Mouse (Mus musculus): ENCODE results near the gene Enpp4. TPM values are rescaled to one million over a fixed set of nuclear protein-coding genes. Genes with fewer than 3 reads are reported as not detected.

Gene Enpp4
- 0.70 and 1.5 TPM in 2 replicates for polyA plus RNA-seq (2012; rRNA removed)

DNA sequence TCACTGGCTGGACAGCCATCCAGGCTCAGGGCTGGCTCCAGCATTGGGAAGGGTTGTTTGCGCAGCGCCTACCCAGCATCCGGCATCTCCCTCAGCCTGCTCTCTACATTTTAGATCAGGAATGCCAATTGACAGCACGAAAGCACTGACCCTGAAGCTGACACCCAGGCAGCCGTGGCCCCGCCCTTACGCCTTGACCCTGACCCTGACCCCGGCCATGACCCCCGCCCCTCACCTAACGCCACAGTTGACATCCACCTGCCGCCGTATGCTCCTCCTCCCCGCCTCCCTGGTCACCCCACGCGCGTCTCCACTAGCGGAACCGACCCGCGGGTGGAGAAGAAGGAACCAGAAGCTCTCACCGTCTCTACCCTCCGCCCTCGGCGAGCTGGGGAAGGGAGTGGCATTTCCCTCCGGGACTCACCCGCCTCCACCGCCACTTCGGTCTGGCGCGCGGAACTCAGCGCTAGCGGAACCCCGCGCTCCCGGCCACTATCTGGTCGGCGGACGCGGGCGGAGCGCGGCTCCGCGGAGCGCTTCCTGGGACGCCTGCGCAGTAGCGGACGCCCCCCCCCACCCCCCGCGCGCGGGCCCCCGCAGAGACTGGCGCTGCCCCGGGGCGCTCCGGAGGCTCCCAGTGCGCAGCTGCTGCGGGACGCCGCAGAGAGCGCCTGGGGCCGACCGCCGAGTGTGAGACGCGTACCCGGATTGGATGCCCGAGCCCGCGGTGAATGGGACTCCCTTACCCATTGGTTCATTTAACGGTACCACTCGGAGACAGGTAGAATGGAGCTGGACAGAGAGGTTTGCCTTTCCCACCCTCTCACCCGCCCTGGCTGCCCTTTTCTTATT is at the start of gene Enpp4:
Gene Enpp4 (minus strand): TSS at position 523 of the 852 bp plus-strand sequence.
- 1% methylated on average over 76 of the region's 76 CpGs for WGBS
- Histone ChIP-seq H3K27ac (ENCODE audit: insufficient read depth, low read depth, low read length) (peak within 1 kb of the TSS; percentile 32; the same call in 1 of the 2 replicates), H3K4me1 (ENCODE audit: control insufficient read depth, insufficient read depth, insufficient read length, low read length) (no peaks in the 10 kb centered on the region), H3K27me3 (ENCODE audit: control insufficient read depth, insufficient read depth, low read length) (no peaks in the 10 kb centered on the region), H3K36me3 (ENCODE audit: control insufficient read depth, insufficient read depth, low read length) (no peaks in the 10 kb centered on the region), H3K4me3 (ENCODE audit: low read depth, low read length) (peak within 1 kb of the TSS; percentile 80)
- peak; percentile 17; the same call in 1 of the 2 replicates for TF ChIP-seq POLR2A (IDR thresholded peaks at IDR 0.05; ENCODE audit: low read depth, low read length)
- TF ChIP-seq CTCF (IDR thresholded peaks at IDR 0.05; ENCODE audit: extremely low read depth, insufficient read length, insufficient replicate concordance, low read depth, low read length), result no peak

DNA sequence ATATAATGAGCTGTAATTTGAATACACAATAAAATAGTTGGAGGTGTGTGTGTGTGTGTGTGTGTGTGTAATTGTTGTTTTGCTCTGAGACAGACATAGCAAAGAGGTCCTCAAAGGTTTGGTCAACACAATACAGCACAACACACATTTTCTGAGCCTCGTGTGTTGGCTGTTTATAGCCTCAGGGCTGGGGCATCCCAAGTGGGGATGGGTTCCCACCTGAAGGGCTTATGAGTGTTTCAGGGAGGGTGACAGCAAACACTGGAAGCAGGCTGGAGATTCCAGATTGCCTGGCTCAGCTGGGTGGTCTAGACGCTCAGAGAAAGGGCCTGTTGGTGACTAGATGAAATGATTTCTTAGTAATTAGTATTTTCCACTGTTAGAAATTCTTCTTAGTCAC is 49.6 kb upstream of the Enpp4 start:
- TF ChIP-seq POLR2A (IDR thresholded peaks at IDR 0.05; ENCODE audit: low read depth, low read length) (no peak), CTCF (IDR thresholded peaks at IDR 0.05; ENCODE audit: extremely low read depth, insufficient read length, insufficient replicate concordance, low read depth, low read length) (no peak)
- Histone ChIP-seq H3K4me1 (ENCODE audit: control insufficient read depth, insufficient read depth, insufficient read length, low read length) (peaks cover 10% of the 10 kb centered on the region), H3K27ac (ENCODE audit: insufficient read depth, low read depth, low read length) (peak overlapping the region; percentile 12), H3K27me3 (ENCODE audit: control insufficient read depth, insufficient read depth, low read length) (no peaks in the 10 kb centered on the region), H3K36me3 (ENCODE audit: control insufficient read depth, insufficient read depth, low read length) (peaks cover 13% of the 10 kb centered on the region), H3K4me3 (ENCODE audit: low read depth, low read length) (no peak overlapping the region)
- WGBS, result 81% methylated on average over 2 of the region's 2 CpGs

DNA sequence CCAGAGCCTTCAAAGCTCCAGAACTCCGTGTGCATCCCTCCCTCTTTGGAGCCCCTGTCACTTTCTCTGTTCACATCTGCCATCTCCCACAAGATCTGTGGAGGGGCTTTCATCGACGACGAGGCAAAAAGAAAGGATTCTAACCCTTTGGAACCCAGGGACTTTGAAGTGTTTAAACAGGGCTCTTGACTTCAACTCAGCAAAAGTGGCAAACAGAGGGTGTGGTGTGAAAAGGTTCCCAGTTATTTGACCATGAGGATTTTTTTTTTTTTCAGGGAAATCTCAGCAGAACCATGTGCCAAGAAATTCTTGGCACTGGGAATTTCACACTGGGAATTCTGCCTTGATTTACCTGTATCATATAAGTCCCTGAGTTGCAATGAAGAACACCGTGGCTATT is 48.3 kb upstream of the Enpp4 start:
- 60% methylated on average over 5 of the region's 5 CpGs for WGBS
- Histone ChIP-seq H3K27me3 (ENCODE audit: control insufficient read depth, insufficient read depth, low read length) (no peaks in the 10 kb centered on the region), H3K4me1 (ENCODE audit: control insufficient read depth, insufficient read depth, insufficient read length, low read length) (peaks cover 18% of the 10 kb centered on the region), H3K36me3 (ENCODE audit: control insufficient read depth, insufficient read depth, low read length) (peaks cover 12% of the 10 kb centered on the region; the same call in 1 of the 2 replicates), H3K27ac (ENCODE audit: insufficient read depth, low read depth, low read length) (no peak overlapping the region), H3K4me3 (ENCODE audit: low read depth, low read length) (no peak overlapping the region)
- TF ChIP-seq CTCF (IDR thresholded peaks at IDR 0.05; ENCODE audit: extremely low read depth, insufficient read length, insufficient replicate concordance, low read depth, low read length) (no peak), POLR2A (IDR thresholded peaks at IDR 0.05; ENCODE audit: low read depth, low read length) (no peak)

DNA sequence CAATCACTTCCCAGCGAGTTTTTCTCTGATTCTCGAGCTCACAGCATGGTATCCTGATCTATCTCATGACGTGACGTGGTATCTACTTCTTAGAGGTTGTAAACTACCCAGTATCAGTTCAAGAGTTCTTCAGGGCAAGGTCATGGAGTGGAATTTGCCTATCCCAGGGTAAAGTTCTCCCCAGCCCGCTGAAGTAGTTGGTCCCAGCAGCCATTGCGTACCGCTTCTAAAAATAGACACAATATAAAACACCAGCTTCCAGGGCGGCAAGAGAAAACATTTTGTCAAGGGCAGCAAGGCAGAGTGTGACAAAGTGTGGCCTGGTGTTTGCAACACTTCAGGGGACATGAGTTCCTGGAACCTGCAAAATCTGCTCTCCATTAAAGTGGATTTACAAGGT is 46.3 kb upstream of the Enpp4 start:
- no peaks in the 10 kb centered on the region for H3K27me3 ChIP-seq (ENCODE audit: control insufficient read depth, insufficient read depth, low read length)
- WGBS, result 40% methylated on average over 8 of the region's 8 CpGs
- H3K36me3 ChIP-seq (ENCODE audit: control insufficient read depth, insufficient read depth, low read length), result peaks cover 12% of the 10 kb centered on the region; the same call in 1 of the 2 replicates
- TF ChIP-seq POLR2A (IDR thresholded peaks at IDR 0.05; ENCODE audit: low read depth, low read length) (no peak), CTCF (IDR thresholded peaks at IDR 0.05; ENCODE audit: extremely low read depth, insufficient read length, insufficient replicate concordance, low read depth, low read length) (no peak)
- peaks cover 26% of the 10 kb centered on the region for H3K4me1 ChIP-seq (ENCODE audit: control insufficient read depth, insufficient read depth, insufficient read length, low read length)
- H3K4me3 ChIP-seq (ENCODE audit: low read depth, low read length), result no peak overlapping the region; the same call in 1 of the 2 replicates
- H3K27ac ChIP-seq (ENCODE audit: insufficient read depth, low read depth, low read length), result peak overlapping the region; percentile 71

DNA sequence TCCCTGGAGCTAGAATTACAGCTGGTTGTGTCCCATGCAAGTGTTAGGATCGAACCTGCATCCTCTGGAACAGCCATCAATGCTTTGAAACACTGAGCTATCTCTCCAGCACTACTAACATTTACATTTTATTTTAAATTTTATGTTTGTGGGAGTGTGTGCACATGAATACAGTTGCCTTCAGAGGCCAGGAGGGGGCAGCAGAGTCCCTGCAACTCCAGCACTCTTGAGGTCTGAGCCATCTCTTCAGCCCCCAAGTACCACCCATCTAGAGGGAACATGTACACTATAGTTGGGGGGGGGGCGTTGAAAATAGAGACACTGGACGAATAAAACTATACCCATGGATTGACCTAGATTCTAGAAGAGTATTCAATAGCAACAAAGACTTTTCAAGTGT is 45.5 kb upstream of the Enpp4 start:
- H3K36me3 ChIP-seq (ENCODE audit: control insufficient read depth, insufficient read depth, low read length), result peaks cover 13% of the 10 kb centered on the region; the same call in 1 of the 2 replicates

DNA sequence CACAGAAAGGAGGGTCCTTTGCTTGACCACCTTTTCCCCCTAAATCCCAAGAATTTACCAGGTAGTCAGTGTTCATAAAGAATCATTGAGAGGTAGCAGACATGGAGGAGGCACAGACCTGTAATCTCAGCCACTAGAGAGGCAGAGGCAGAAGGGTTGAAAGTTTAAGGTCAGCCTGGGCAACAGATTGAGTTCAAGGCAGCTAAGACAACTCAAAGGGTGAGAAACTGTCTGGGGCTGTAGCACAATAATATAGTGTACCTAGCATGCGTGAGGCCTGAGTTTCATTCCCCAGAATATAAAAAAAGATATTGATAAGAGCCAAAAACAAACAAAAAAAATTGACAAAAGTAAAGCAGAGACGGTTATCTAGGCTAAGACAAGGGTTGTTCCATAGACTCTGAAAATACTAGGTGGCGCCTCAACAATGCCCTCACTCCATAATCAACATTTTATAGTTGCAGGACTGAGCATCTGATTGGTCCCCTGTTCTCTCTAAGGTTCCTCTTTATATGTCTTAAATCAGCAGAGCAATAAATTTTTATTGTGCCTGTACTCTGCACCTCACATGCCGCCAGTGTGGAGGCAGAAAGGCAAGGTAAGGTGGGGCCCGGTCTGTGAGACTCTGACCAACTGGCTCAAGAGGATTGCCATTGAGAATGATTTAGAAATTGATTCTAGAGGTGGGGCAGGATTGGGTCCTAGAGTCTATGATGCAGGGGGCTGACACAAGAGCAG is 42.7 kb upstream of the Enpp4 start:
- Histone ChIP-seq H3K27ac (ENCODE audit: insufficient read depth, low read depth, low read length) (peak overlapping the region; percentile 87), H3K4me1 (ENCODE audit: control insufficient read depth, insufficient read depth, insufficient read length, low read length) (peaks cover 35% of the 10 kb centered on the region), H3K27me3 (ENCODE audit: control insufficient read depth, insufficient read depth, low read length) (no peaks in the 10 kb centered on the region), H3K36me3 (ENCODE audit: control insufficient read depth, insufficient read depth, low read length) (peaks cover 15% of the 10 kb centered on the region; the same call in 1 of the 2 replicates), H3K4me3 (ENCODE audit: low read depth, low read length) (no peak overlapping the region)
- TF ChIP-seq CTCF (IDR thresholded peaks at IDR 0.05; ENCODE audit: extremely low read depth, insufficient read length, insufficient replicate concordance, low read depth, low read length), result no peak
- TF ChIP-seq POLR2A (IDR thresholded peaks at IDR 0.05; ENCODE audit: low read depth, low read length), result no peak
- WGBS, result 33% methylated on average over 5 of the region's 5 CpGs

More for the DNA sequence above, 45.5 kb upstream of the Enpp4 start:
- 76% methylated on average over 3 of the region's 3 CpGs for WGBS
- Histone ChIP-seq H3K27me3 (ENCODE audit: control insufficient read depth, insufficient read depth, low read length) (no peaks in the 10 kb centered on the region), H3K4me1 (ENCODE audit: control insufficient read depth, insufficient read depth, insufficient read length, low read length) (peaks cover 30% of the 10 kb centered on the region), H3K27ac (ENCODE audit: insufficient read depth, low read depth, low read length) (peak overlapping the region; percentile 71), H3K4me3 (ENCODE audit: low read depth, low read length) (no peak overlapping the region)
- TF ChIP-seq POLR2A (IDR thresholded peaks at IDR 0.05; ENCODE audit: low read depth, low read length) (no peak), CTCF (IDR thresholded peaks at IDR 0.05; ENCODE audit: extremely low read depth, insufficient read length, insufficient replicate concordance, low read depth, low read length) (peak; percentile 81; the same call in 1 of the 2 replicates)
